Mouse (Mus musculus): ENCODE data around the gene Kras.
A peak's percentile ranks its signal among the peaks of the same experiment; 100 is the strongest.

Gene Kras

GRCm38 (mm10) chr6:145249291-145250184 lies 501 bp downstream of the Kras start:
- peak; percentile 41 for DNase-seq (ENCODE audit: low read depth, low spot score)

GRCm38 (mm10) chr6:145247886-145248285 lies 2.2 kb downstream of the Kras start:
- no peak for DNase-seq (ENCODE audit: low read depth, low spot score)

DNA sequence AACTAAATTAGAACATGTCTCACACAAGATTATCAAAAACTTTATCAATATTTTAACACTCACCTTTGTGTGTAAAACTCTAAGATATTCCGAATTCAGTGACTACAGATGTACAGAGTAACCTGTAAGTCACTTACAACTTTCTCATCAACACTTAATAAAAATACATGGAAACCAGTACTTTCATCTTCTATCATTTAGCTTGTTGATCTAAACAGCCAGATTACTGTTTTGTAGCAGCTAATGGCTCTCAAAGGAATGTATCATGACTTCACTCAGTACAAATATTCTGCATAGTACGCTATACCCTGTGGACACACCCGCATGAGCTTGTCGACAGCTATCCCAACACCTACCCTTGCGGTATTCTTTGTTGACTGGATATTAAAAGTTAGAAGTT lies 3.2 kb downstream of the Kras start:
- no peak for DNase-seq (ENCODE audit: low read depth, low spot score)

GRCm38 (mm10) chr6:145242521-145242920 lies 7.5 kb downstream of the Kras start:
- no peak for DNase-seq (ENCODE audit: low read depth, low spot score)

- no peak for DNase-seq (ENCODE audit: low read depth, low spot score)
Observed at GRCm38 (mm10) chr6:145240285-145240684, 9.8 kb downstream of the Kras start.

GRCm38 (mm10) chr6:145237148-145237547 lies 12.9 kb downstream of the Kras start:
- DNase-seq (ENCODE audit: low read depth, low spot score), result no peak

GRCm38 (mm10) chr6:145235367-145235766 lies 14.7 kb downstream of the Kras start:
- no peak for DNase-seq (ENCODE audit: low read depth, low spot score)

DNA sequence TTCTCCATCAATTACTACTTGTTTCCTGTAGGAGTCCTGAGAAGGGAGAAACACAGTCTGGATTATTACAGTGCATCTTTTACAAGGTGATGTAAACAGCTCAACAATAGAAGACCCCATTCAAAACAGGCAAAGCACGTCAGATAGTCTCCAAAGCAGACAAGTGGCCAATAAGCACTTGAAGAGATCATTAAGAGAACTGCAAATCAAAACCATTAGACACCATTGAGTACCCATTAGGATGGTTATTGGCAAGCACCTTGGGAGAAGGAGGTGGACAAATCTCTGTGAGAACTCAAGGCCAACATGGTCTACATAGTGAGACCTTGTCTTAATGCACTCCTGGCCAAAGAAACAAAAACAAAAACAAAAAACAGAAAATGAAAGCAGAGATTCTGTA lies 15.6 kb downstream of the Kras start:
- DNase-seq (ENCODE audit: low read depth, low spot score), result no peak

- no peak for DNase-seq (ENCODE audit: low read depth, low spot score)
Observed at GRCm38 (mm10) chr6:145226296-145226695, 23.7 kb downstream of the Kras start.

DNA sequence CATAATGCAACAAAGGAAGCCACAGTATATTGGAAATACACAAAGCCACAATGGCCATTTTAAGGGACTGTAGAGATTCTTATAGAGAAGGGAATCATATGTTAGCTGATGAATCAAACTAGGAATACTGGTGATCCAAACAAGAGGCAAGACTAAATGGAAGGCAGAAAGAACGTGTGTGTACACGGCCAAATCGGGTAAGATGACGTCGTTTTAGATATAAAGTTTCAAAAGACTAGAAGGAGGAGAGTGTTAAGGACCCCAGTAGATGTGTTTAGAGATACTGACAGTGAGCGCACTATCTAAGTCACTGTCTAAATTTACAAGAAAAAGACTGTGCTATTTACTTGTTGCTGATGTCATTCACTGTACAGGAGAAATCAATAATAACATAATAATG lies 25.8 kb downstream of the Kras start:
- DNase-seq (ENCODE audit: low read depth, low spot score), result no peak

DNA sequence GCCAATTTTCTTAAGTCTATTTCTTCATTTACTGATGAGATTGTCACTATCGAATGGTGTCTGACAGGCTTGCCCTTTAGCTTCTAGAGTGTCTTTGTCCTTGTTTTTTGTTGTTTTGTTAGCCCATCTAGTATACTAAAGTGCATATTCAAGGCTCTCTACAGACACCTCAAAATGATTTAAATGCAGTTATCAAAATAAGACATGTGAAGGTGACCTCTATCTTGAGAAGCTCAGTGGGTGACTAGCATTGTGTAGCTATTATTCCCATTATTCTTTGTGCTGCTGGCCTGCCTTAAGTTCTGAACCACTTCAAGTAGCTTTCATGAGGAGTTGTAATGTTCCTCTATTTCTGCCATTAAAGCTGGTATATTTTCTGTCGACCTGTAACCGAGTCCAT lies 34.2 kb downstream of the Kras start:
- no peak for DNase-seq (ENCODE audit: low read depth, low spot score)

GRCm38 (mm10) chr6:145213916-145214315 lies 36.1 kb downstream of the Kras start:
- DNase-seq (ENCODE audit: low read depth, low spot score), result no peak

DNA sequence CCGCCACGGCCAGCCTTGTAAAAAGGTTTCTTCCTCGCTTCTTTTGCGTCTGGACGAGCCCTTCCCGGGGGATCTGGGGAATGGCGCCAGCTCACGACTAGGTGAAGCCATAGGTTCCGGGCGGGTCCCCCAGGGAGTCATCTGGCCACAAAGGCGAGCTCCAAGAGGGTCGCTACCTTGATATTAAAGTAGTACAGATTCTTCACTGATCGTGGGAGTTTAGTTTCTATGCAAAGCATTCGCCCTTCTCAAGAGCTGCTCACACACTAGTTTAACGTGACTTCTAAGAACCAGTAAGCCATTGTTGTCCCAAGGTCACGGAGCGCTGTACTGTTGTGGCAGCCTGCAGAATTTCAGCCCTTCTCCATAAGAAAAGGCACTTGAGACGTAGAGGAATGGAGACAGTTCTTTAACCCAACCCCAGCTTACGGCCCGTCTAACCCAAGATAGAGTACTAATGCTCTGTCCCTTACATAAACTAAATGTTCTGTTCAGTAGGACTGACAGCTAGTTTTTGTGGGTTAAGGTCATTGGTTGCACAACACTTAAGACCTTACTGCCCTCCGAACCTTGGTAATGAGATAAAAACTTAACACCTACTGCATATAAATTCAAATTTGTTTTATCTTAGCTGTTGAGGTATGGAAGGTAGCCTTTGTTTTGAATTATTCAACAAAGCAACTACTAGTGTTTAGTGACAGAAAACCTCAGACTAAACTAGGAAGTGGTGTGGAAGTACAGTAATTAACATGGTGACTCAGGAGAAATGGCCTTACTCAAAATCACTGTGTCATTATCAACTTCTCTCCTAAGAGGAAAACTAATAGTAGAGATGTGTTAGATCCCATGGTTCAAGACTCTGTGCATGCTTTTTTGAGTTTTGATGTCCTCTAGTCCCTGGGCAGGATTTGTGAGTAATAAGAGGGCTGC lies 38.4 kb downstream of the Kras start:
- DNase-seq (ENCODE audit: low read depth, low spot score), result no peak

DNA sequence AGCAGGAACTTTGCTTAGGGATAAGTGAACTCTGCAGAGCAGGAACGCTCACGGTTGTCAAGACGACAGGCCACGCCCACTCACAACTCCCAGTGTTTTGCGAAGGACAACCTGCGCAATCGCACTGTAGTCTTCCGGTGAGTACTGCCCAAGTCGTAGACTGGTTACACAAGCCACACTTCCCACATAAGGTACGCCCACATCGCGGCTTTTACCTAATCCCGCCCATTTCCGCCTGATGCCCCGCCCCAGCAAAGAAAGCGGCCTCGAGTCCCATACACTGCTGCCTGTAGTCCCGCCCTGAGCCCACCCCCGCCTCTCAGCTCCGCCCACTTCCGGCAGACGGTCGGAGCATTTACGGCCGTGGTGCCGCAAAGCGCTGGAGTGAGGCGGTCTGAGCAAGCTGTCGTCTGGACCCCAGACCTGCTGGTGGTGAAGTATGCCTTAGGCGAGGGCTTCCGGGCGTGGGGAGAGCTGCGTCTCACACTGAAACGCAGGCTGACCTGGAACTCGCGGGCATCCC lies 39.2 kb downstream of the Kras start, which contains the start of the genes Casc1 and Etfrf1:
Gene Casc1 (minus strand): TSS at position 190 of the 523 bp plus-strand sequence.
Gene Etfrf1 (plus strand): TSS at position 319 of the 523 bp plus-strand sequence.
- peak; percentile 99 for DNase-seq (ENCODE audit: low read depth, low spot score)

GRCm38 (mm10) chr6:145210056-145210680 lies 39.9 kb downstream of the Kras start:
- no peak for DNase-seq (ENCODE audit: low read depth, low spot score)

DNA sequence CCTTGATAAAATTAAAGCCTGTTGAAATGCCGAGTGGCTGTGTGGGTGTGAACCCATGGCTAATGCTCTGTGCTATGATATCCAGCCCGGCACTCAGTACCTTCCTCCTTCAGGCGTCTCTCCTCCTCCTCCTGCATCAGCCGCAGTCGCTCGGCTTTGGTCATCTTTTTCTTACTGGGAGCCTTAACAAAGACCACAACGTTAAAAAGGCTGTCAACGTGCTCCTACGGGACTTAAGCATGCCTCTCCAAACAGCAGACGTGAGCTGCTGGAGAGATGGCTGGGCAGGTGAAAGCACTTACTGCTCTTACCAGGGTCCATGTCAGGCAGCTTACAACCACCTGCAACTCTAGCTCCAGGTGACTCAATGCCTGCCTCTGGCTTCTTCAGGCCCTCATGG lies 44.9 kb downstream of the Kras start:
- DNase-seq (ENCODE audit: low read depth, low spot score), result no peak

- DNase-seq (ENCODE audit: low read depth, low spot score), result no peak
Observed at GRCm38 (mm10) chr6:145204440-145204839, 45.6 kb downstream of the Kras start.

DNA sequence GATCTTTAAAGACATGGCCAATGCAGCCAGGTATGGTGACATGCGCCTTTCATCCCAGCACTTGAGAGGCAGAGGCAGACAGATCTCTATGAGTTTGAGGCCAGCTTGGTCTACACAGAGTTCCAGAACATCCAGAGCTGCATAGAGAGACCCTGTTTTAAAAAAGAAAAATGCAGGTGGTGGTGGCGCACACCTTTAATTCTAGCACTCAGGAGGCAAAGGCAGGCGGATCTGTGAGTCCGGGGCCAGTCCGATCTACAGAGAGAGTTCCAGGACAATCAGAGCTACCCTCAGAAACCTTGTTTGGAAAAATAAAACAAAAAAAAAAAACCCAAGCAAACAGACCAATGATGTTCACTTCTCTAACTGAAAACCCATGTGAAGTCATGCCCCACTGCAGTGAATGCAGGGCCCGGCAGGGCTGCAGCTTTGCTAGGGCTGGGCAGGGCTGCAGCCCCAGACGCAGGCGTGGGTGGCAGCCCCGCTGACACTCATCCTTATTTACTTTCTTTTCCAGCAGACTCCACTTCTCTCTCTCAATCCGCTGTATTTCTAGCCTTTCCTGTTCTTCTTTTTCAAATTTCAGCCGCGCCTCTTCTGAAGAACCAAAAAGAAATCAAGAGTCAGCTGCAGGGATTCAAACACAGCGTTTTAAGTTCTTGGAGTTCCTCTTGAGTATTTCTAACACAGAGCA lies 47.5 kb downstream of the Kras start:
- DNase-seq (ENCODE audit: low read depth, low spot score), result no peak

- DNase-seq (ENCODE audit: low read depth, low spot score), result no peak
Observed at GRCm38 (mm10) chr6:145197949-145198686, 51.9 kb downstream of the Kras start.

GRCm38 (mm10) chr6:145193446-145193845 lies 56.6 kb downstream of the Kras start:
- DNase-seq (ENCODE audit: low read depth, low spot score), result no peak
